Mouse (Mus musculus) kidney, postnatal 0 days (tissue): ENCODE measurements at regions not wholly inside any gene's neighbourhood (a gene's known extent, or its start where the extent isn't known, plus 50 kb on each side); places are given as distances from the start of the nearest gene placed in this dataset.

ENCODE experiments used
- ATAC-seq: fragments of 200-750 bp; cut with Nextera tagmentation; replicated peaks from 2 replicates; pipeline ENCODE4 v1.8.0; 2017; ENCODE audit warnings: low read depth, moderate number of reproducible peaks, moderate TSS enrichment, moderate library complexity; ENCODE audit not compliant: low FRiP score
- DNase-seq: peaks from one replicate; pipeline ENCODE4 v3.0.0-alpha.2; 2016; ENCODE audit warnings: low spot score
- H3K27ac ChIP-seq: fragments of 300-500 bp; sonication (generic); 2 replicates; pipeline ENCODE4 v1.5.1; 2014; ENCODE audit warnings: mild to moderate bottlenecking
- H3K27me3 ChIP-seq: fragments of 300-500 bp; sonication (generic); 2 replicates; pipeline ENCODE4 v1.6.1; 2014; ENCODE audit warnings: low read length, mixed read lengths; ENCODE audit not compliant: insufficient read depth
- H3K36me3 ChIP-seq: fragments of 300-500 bp; sonication (generic); 2 replicates; pipeline ENCODE4 v1.6.1; 2014; ENCODE audit warnings: low read length, mixed read lengths; ENCODE audit not compliant: insufficient read depth
- H3K4me1 ChIP-seq: fragments of 300-500 bp; sonication (generic); replicated peaks from 2 replicates; pipeline ENCODE4 v1.6.1; 2014; ENCODE audit warnings: antibody characterized with exemption, low read length, mixed read lengths; ENCODE audit not compliant: insufficient read depth
- H3K4me2 ChIP-seq: fragments of 300-500 bp; sonication (generic); 2 replicates; pipeline ENCODE4 v1.6.1; 2014; ENCODE audit warnings: mild to moderate bottlenecking, low read length, moderate library complexity, mixed read lengths
- H3K4me3 ChIP-seq: fragments of 300-500 bp; sonication (generic); replicated peaks from 2 replicates; pipeline ENCODE4 v1.5.1; 2014; ENCODE audit warnings: low read depth, low read length
- H3K9ac ChIP-seq: fragments of 300-500 bp; sonication (generic); 2 replicates; pipeline ENCODE4 v1.6.1; 2014; ENCODE audit warnings: low read depth, low read length
- H3K9me3 ChIP-seq: fragments of 300-500 bp; sonication (generic); replicated peaks from 2 replicates; pipeline ENCODE4 v1.6.1; 2016; ENCODE audit warnings: low read length, inconsistent platforms, mixed read lengths
- CTCF ChIP-seq: IDR thresholded peaks from 2 replicates; pipeline ENCODE4 v1.5.1; 2016; ENCODE audit warnings: antibody characterized with exemption, low read depth, mild to moderate bottlenecking, moderate library complexity
- WGBS: fragments of 180-500 bp; shearing (Covaris S2); extraction: QIAGEN DNeasy Blood & Tissue Kit; methylation state at CpG from one replicate; pipeline ENCODE4 v1.1.7; 2014; 5-methylcytosine and 5-hydroxymethylcytosine counted together

GRCm38 (mm10) chr17:89449391-89449790 lies 248.9 kb upstream of the Fshr start:
- Histone ChIP-seq H3K27ac (no peak overlapping the region), H3K9ac (no peak overlapping the region), H3K4me3 (no peak overlapping the region), H3K27me3 (no peaks in the 10 kb centered on the region), H3K36me3 (no peaks in the 10 kb centered on the region), H3K4me1 (no peaks in the 10 kb centered on the region), H3K9me3 (no peaks in the 10 kb centered on the region), H3K4me2 (no peak overlapping the region)
- no peak for DNase-seq
- TF ChIP-seq CTCF: no peak
- ATAC-seq: no peak

- 81% methylated on average over 4 of the region's 4 CpGs for WGBS
- Histone ChIP-seq H3K27ac (no peak overlapping the region), H3K4me2 (no peak overlapping the region), H3K4me1 (no peaks in the 10 kb centered on the region), H3K9me3 (no peaks in the 10 kb centered on the region), H3K4me3 (no peak overlapping the region), H3K36me3 (no peaks in the 10 kb centered on the region), H3K27me3 (no peaks in the 10 kb centered on the region), H3K9ac (no peak overlapping the region)
- TF ChIP-seq CTCF: no peak
- DNase-seq (no peak), ATAC-seq (no peak)
These were observed 233.8 kb upstream of the Fshr start for GRCm38 (mm10) chr17:89434288-89434687.

GRCm38 (mm10) chr17:89410026-89410425 lies 209.6 kb upstream of the Fshr start:
- Histone ChIP-seq H3K4me2 (no peak overlapping the region), H3K9me3 (no peaks in the 10 kb centered on the region), H3K36me3 (no peaks in the 10 kb centered on the region), H3K4me3 (no peak overlapping the region), H3K27ac (no peak overlapping the region), H3K9ac (no peak overlapping the region), H3K4me1 (no peaks in the 10 kb centered on the region), H3K27me3 (no peaks in the 10 kb centered on the region)
- ATAC-seq (no peak), DNase-seq (no peak)
- no peak for TF ChIP-seq CTCF
- WGBS: 89% methylated on average over 1 of the region's 1 CpGs

GRCm38 (mm10) chr17:89405589-89405988 lies 205.1 kb upstream of the Fshr start:
- Histone ChIP-seq H3K9ac (no peak overlapping the region), H3K36me3 (no peaks in the 10 kb centered on the region), H3K9me3 (no peaks in the 10 kb centered on the region), H3K4me3 (no peak overlapping the region), H3K4me2 (no peak overlapping the region), H3K27me3 (no peaks in the 10 kb centered on the region), H3K4me1 (no peaks in the 10 kb centered on the region), H3K27ac (no peak overlapping the region)
- 88% methylated on average over 2 of the region's 2 CpGs for WGBS
- ATAC-seq (no peak), DNase-seq (no peak)
- TF ChIP-seq CTCF: no peak

GRCm38 (mm10) chr17:89357241-89357640 lies 156.8 kb upstream of the Fshr start:
- Histone ChIP-seq H3K4me2 (no peak overlapping the region), H3K36me3 (no peaks in the 10 kb centered on the region), H3K27ac (no peak overlapping the region), H3K27me3 (no peaks in the 10 kb centered on the region), H3K9ac (no peak overlapping the region), H3K9me3 (no peaks in the 10 kb centered on the region), H3K4me1 (no peaks in the 10 kb centered on the region), H3K4me3 (no peak overlapping the region)
- no peak for DNase-seq
- no peak for ATAC-seq
- TF ChIP-seq CTCF: no peak

GRCm38 (mm10) chr17:89340497-89341205 lies 140.2 kb upstream of the Fshr start:
- no peak overlapping the region for H3K4me3 ChIP-seq
- H3K36me3 ChIP-seq: no peaks in the 10 kb centered on the region

GRCm38 (mm10) chr17:89319602-89320288 lies 119.3 kb upstream of the Fshr start:
- Histone ChIP-seq H3K4me2 (no peak overlapping the region), H3K9ac (no peak overlapping the region), H3K9me3 (no peaks in the 10 kb centered on the region), H3K27ac (no peak overlapping the region), H3K4me1 (no peaks in the 10 kb centered on the region), H3K36me3 (no peaks in the 10 kb centered on the region), H3K27me3 (no peaks in the 10 kb centered on the region), H3K4me3 (no peak overlapping the region)
- no peak for TF ChIP-seq CTCF
- ATAC-seq: no peak
- 29% methylated on average over 2 of the region's 2 CpGs for WGBS
- peak; percentile 26 for DNase-seq

More at GRCm38 (mm10) chr17:89340497-89341205, 140.2 kb upstream of the Fshr start:
- no peak for ATAC-seq
- no peaks in the 10 kb centered on the region for H3K27me3 ChIP-seq
- no peaks in the 10 kb centered on the region for H3K4me1 ChIP-seq
- 55% methylated on average over 8 of the region's 8 CpGs for WGBS
- H3K9me3 ChIP-seq: no peaks in the 10 kb centered on the region
- no peak overlapping the region for H3K27ac ChIP-seq
- H3K4me2 ChIP-seq: no peak overlapping the region
- H3K9ac ChIP-seq: no peak overlapping the region
- no peak for TF ChIP-seq CTCF
- DNase-seq: no peak
